25 mouse cellular contexts compared by ENCODE assay signal in genomic region chr12:111320549-111320948, GRCm38 (mm10). TPM values are rescaled to one million over a fixed set of nuclear protein-coding genes. Genes with fewer than 3 reads are reported as not detected.
DNase-seq lines count a peak whose midpoint lies in the region; ATAC-seq and TF ChIP-seq lines count a peak whose summit lies in the region.
"Had no signal": no experiment of that assay in that cellular context is flagged by ENCODE, and none has a peak within 500 bp of the region (broad histone marks: within the 10 kb centered on the region; RNA-seq: fewer than 3 reads in every experiment).

No protein-coding gene starts in this region.

- no peak for TF ChIP-seq EP300 in heart, postnatal 0 days (IDR thresholded peaks at IDR 0.05; ENCODE audit: low read depth)

- H3K36me3 ChIP-seq in heart, postnatal 0 days (replicated peaks; ENCODE audit: control insufficient read depth, insufficient read depth, low read length), result peaks cover 100% of the 10 kb centered on the region
- peaks cover 83% of the 10 kb centered on the region for H3K36me3 ChIP-seq in lung, embryonic 16.5 days (ENCODE audit: control insufficient read depth, insufficient read depth, low read length)
- peaks cover 98% of the 10 kb centered on the region for H3K36me3 ChIP-seq in forebrain, postnatal 0 days (ENCODE audit: insufficient read depth)

- H3K4me2 ChIP-seq in heart, postnatal 0 days (ENCODE audit: low read depth, low read length), result no peak overlapping the region
- H3K4me2 ChIP-seq in lung, embryonic 16.5 days (ENCODE audit: low read depth, low read length), result no peak overlapping the region
- H3K4me2 ChIP-seq in forebrain, postnatal 0 days (ENCODE audit: low read depth), result no peak overlapping the region
- H3K4me2 ChIP-seq: hindbrain, embryonic 12.5 days; liver, embryonic 13.5 days; midbrain, embryonic 11.5 days; neural tube, embryonic 15.5 days; stomach, embryonic 15.5 days had no signal

- no peak overlapping the region for H3K9ac ChIP-seq in heart, postnatal 0 days (replicated peaks; ENCODE audit: low read depth, low read length)
- no peak overlapping the region for H3K9ac ChIP-seq in lung, embryonic 16.5 days (ENCODE audit: low read length)
- no peak overlapping the region for H3K9ac ChIP-seq in forebrain, postnatal 0 days
- H3K9ac ChIP-seq: hindbrain, embryonic 12.5 days; liver, embryonic 13.5 days; neural tube, embryonic 15.5 days; stomach, embryonic 15.5 days had no signal

- H3K9me3 ChIP-seq in heart, postnatal 0 days (replicated peaks; ENCODE audit: control insufficient read depth, low read length), result no peaks in the 10 kb centered on the region
- no peaks in the 10 kb centered on the region for H3K9me3 ChIP-seq in lung, embryonic 16.5 days (ENCODE audit: control insufficient read depth, low read length)
- no peaks in the 10 kb centered on the region for H3K9me3 ChIP-seq in forebrain, postnatal 0 days (ENCODE audit: low read length)
- H3K9me3 ChIP-seq: heart, embryonic 10.5 days; hindbrain, embryonic 12.5 days; liver, embryonic 13.5 days; neural tube, embryonic 15.5 days; stomach, embryonic 15.5 days had no signal

- no peak overlapping the region for H3K27ac ChIP-seq in heart, postnatal 0 days (ENCODE audit: low read depth)
- no peak overlapping the region for H3K27ac ChIP-seq in lung, embryonic 16.5 days (ENCODE audit: low read length)
- H3K27ac ChIP-seq in forebrain, postnatal 0 days (ENCODE audit: low read depth, low read length), result no peak overlapping the region
- H3K27ac ChIP-seq: heart, embryonic 10.5 days; hindbrain, embryonic 12.5 days; kidney, postnatal 0 days; liver, embryonic 13.5 days; neural tube, embryonic 15.5 days; stomach, embryonic 15.5 days had no signal

- no peak for TF ChIP-seq CTCF in heart, postnatal 0 days (IDR thresholded peaks at IDR 0.05; ENCODE audit: low read depth)
- no peak for TF ChIP-seq CTCF in forebrain, postnatal 0 days (IDR thresholded peaks at IDR 0.05; ENCODE audit: low read depth)

- DNase-seq in heart, postnatal 0 days (ENCODE audit: low spot score), result peak; percentile 37
- DNase-seq in heart, adult 11 months, result no peak
- DNase-seq in lung, adult 18-20 months, result peak; percentile 82 to 87
- peak; percentile 72 to 89 for DNase-seq in lung, postnatal 4 days
- no peak for DNase-seq in forebrain, postnatal 0 days
- DNase-seq in adrenal gland, postnatal 10 days, result no peak
- DNase-seq: adrenal gland, adult 2 months; cerebellum, adult 2 months; embryo, embryonic 11 days; gastrocnemius, postnatal 25 days; kidney, adult 2 months; liver, embryonic 13.5 days; right cerebral cortex, adult 18-20 months; thymus, adult 18-20 months; thymus, postnatal 36 days had no signal

- no peaks in the 10 kb centered on the region for H3K4me1 ChIP-seq in heart, postnatal 0 days (ENCODE audit: control insufficient read depth, insufficient read depth)
- H3K4me1 ChIP-seq in lung, embryonic 16.5 days (replicated peaks; ENCODE audit: control insufficient read depth, insufficient read depth, low read length), result peaks cover 4% of the 10 kb centered on the region
- H3K4me1 ChIP-seq in forebrain, postnatal 0 days (ENCODE audit: insufficient read depth), result no peaks in the 10 kb centered on the region
- H3K4me1 ChIP-seq: heart, embryonic 10.5 days; hindbrain, embryonic 12.5 days; liver, embryonic 13.5 days; neural tube, embryonic 15.5 days; stomach, embryonic 15.5 days had no signal

- 50% methylated on average over 12 of the region's 12 CpGs for WGBS in heart, postnatal 0 days
- 42% methylated on average over 12 of the region's 12 CpGs for WGBS in lung, embryonic 16.5 days
- 78% methylated on average over 12 of the region's 12 CpGs for WGBS in forebrain, postnatal 0 days

- ATAC-seq in heart, postnatal 0 days (ENCODE audit: insufficient read depth, low read depth), result peak; percentile 78
- ATAC-seq in lung, embryonic 16.5 days (ENCODE audit: low read depth), result peak; percentile 85
- ATAC-seq in forebrain, postnatal 0 days, result no peak
- ATAC-seq: forebrain, embryonic 16.5 days had no signal

- H3K27me3 ChIP-seq in heart, postnatal 0 days (ENCODE audit: control insufficient read depth, insufficient read depth, low read length), result no peaks in the 10 kb centered on the region
- no peaks in the 10 kb centered on the region for H3K27me3 ChIP-seq in lung, embryonic 16.5 days (ENCODE audit: control insufficient read depth, insufficient read depth, low read depth, low read length)
- H3K27me3 ChIP-seq in forebrain, postnatal 0 days (ENCODE audit: insufficient read depth, low read length), result no peaks in the 10 kb centered on the region
- H3K27me3 ChIP-seq: hindbrain, embryonic 12.5 days; liver, embryonic 13.5 days; neural tube, embryonic 15.5 days; stomach, embryonic 15.5 days had no signal

- H3K4me3 ChIP-seq in heart, postnatal 0 days (ENCODE audit: low read depth, low read length), result no peak overlapping the region
- no peak overlapping the region for H3K4me3 ChIP-seq in lung, embryonic 16.5 days (ENCODE audit: low read length)
- H3K4me3 ChIP-seq in forebrain, postnatal 0 days (ENCODE audit: low read depth, low read length), result no peak overlapping the region
- H3K4me3 ChIP-seq: heart, embryonic 10.5 days; hindbrain, embryonic 12.5 days; liver, embryonic 13.5 days; neural tube, embryonic 15.5 days; stomach, embryonic 15.5 days had no signal

RNA-seq across cellular contexts. Expression of gene Amn, which starts 49.7 kb away (rescaled TPM):
- 7.5 TPM in 1 of 2 replicates, not detected in the other for total RNA-seq in heart, postnatal 0 days (2014; rRNA removed; ENCODE audit: low replicate concordance)
- 0.78 and 0.90 TPM in 2 replicates for polyA plus RNA-seq in heart, postnatal 0 days (2015; fragmentation: Nextera tagmentation; extraction: Ambion mirVana)
- 0.44 and 0.69 TPM in 2 replicates for polyA plus RNA-seq in lung, embryonic 16.5 days (2015; fragmentation: Nextera tagmentation; extraction: Ambion mirVana)
- total RNA-seq in forebrain, postnatal 0 days (2014; rRNA removed), result 22.7 and 24.7 TPM in 2 replicates
- 50.8 and 59.9 TPM in 2 replicates for polyA plus RNA-seq in forebrain, postnatal 0 days (2015; fragmentation: Nextera tagmentation; extraction: Ambion mirVana)
- under 1 TPM in 1 of 2 experiments, not detected in 1; 0.27 TPM for total RNA-seq in adrenal gland, postnatal 10 days (2021)
- total RNA-seq: adrenal gland, adult 2 months; gastrocnemius, postnatal 25 days; heart, postnatal 14 days had no signal

RNA-seq across cellular contexts. Expression of gene Cdc42bpb, which starts 57.0 kb away (rescaled TPM):
- total RNA-seq in heart, postnatal 0 days (2014; rRNA removed; ENCODE audit: low replicate concordance), result 119 and 147 TPM in 2 replicates
- 13.9 and 18.2 TPM in 2 replicates for polyA plus RNA-seq in heart, postnatal 0 days (2015; fragmentation: Nextera tagmentation; extraction: Ambion mirVana)
- 34.4 and 36.1 TPM in 2 replicates for polyA plus RNA-seq in lung, embryonic 16.5 days (2015; fragmentation: Nextera tagmentation; extraction: Ambion mirVana)
- 113 and 139 TPM in 2 replicates for total RNA-seq in forebrain, postnatal 0 days (2014; rRNA removed)
- polyA plus RNA-seq in forebrain, postnatal 0 days (2015; fragmentation: Nextera tagmentation; extraction: Ambion mirVana), result 28.0 and 31.1 TPM in 2 replicates
- total RNA-seq in adrenal gland, postnatal 10 days (2021), result 100 to 1,000 TPM; 103 to 118 TPM
- total RNA-seq: MEL had no signal

Comparison
In these comparisons a context has a peak if more than half of its experiments do, and no peak if none do; other contexts are left out.
1. DNase-seq: peak in heart, postnatal 0 days (single experiment), lung, adult 18-20 months (2 of 2) and lung, postnatal 4 days (2 of 2); none in heart, adult 11 months (single experiment), forebrain, postnatal 0 days (single experiment) and adrenal gland, postnatal 10 days (single experiment).